Mouse (Mus musculus) MEL (cell line): ENCODE results near the gene Flnb. TPM values are rescaled to one million over a fixed set of nuclear protein-coding genes. Genes with fewer than 3 reads are reported as not detected.

Experiments used
- DNase-seq: peaks from one replicate; pipeline ENCODE4 v3.0.0; 2011; ENCODE audit warnings: low read depth, low spot score
- H3K27ac ChIP-seq: 2 replicates; pipeline ENCODE4 v1.5.1; 2012; ENCODE audit warnings: low read depth, mild to moderate bottlenecking, control low read depth, low read length, moderate library complexity; ENCODE audit not compliant: control insufficient read depth
- H3K27me3 ChIP-seq, 2 experiments: fragments of 150-350 bp in 1 of 2; sonication (generic) in 1 of 2; 2 replicates each; pipeline ENCODE4 v1.6.1; 2012; ENCODE audit warnings: low read length in 2 of 2, mild to moderate bottlenecking in 2 of 2, improper control_type of control experiment in 1 of 2, moderate library complexity in 1 of 2; ENCODE audit not compliant: insufficient read depth in 2 of 2, control insufficient read depth in 1 of 2
- H3K36me3 ChIP-seq, 2 experiments: 2 replicates each; pipeline ENCODE4 v1.6.1; 2012 to 2014; ENCODE audit warnings: low read length in 2 of 2, improper control_type of control experiment in 1 of 2, inconsistent platforms in 1 of 2, mild to moderate bottlenecking in 1 of 2; ENCODE audit not compliant: insufficient read depth in 2 of 2, control insufficient read depth in 1 of 2
- H3K4me1 ChIP-seq, 2 experiments: fragments of 150-350 bp in 1 of 2; sonication (generic) in 1 of 2; 2 replicates each; pipeline ENCODE4 v1.6.1; 2012; ENCODE audit warnings: low read length in 2 of 2, improper control_type of control experiment in 1 of 2, mild to moderate bottlenecking in 1 of 2; ENCODE audit not compliant: insufficient read depth in 2 of 2, control insufficient read depth in 1 of 2
- H3K4me3 ChIP-seq, 2 experiments: fragments of 150-350 bp in 1 of 2; sonication (generic) in 1 of 2; 2 replicates each; pipeline ENCODE4 v1.5.1; 2012; ENCODE audit warnings: low read depth in 2 of 2, low read length in 2 of 2, mild to moderate bottlenecking in 2 of 2, moderate library complexity in 2 of 2, control low read depth in 1 of 2, improper control_type of control experiment in 1 of 2; ENCODE audit not compliant: control insufficient read depth in 1 of 2, insufficient read depth in 1 of 2
- H3K79me2 ChIP-seq: 2 replicates; pipeline ENCODE4 v1.6.1; 2012; ENCODE audit warnings: mild to moderate bottlenecking, low read length, moderate library complexity; ENCODE audit not compliant: control insufficient read depth, poor library complexity, insufficient read depth
- H3K9ac ChIP-seq: 2 replicates; pipeline ENCODE4 v1.6.1; 2012; ENCODE audit warnings: low read depth, mild to moderate bottlenecking, control low read depth, low read length, moderate library complexity; ENCODE audit not compliant: control insufficient read depth, poor library complexity, severe bottlenecking
- H3K9me3 ChIP-seq: fragments of 150-350 bp; sonication (generic); replicated peaks from 2 replicates; pipeline ENCODE4 v1.6.1; 2012; ENCODE audit warnings: mild to moderate bottlenecking, low read length, improper control_type of control experiment, moderate library complexity; ENCODE audit not compliant: insufficient read depth
- BHLHE40 ChIP-seq: IDR thresholded peaks from 2 replicates; pipeline ENCODE4 v1.6.1; 2012; ENCODE audit warnings: low read depth, mild to moderate bottlenecking, inconsistent platforms, low read length, improper control_type of control experiment, borderline replicate concordance
- CTCF ChIP-seq, 3 experiments: IDR thresholded peaks in 2 of 3; conservative IDR thresholded peaks in 1 of 3; 2 replicates each; pipeline ENCODE4 v1.5.1; 2011 to 2012; ENCODE audit warnings: low read length in 3 of 3, low read depth in 2 of 3, mild to moderate bottlenecking in 2 of 3, improper control_type of control experiment in 1 of 3, inconsistent platforms in 1 of 3, mixed read lengths in 1 of 3, moderate library complexity in 1 of 3; ENCODE audit not compliant: control insufficient read depth in 1 of 3, insufficient read depth in 1 of 3, poor library complexity in 1 of 3, severe bottlenecking in 1 of 3
- E2F4 ChIP-seq: IDR thresholded peaks from 2 replicates; pipeline ENCODE4 v1.6.1; 2011; ENCODE audit warnings: low read depth, low read length, improper control_type of control experiment, borderline replicate concordance
- ELF1 ChIP-seq: IDR thresholded peaks from 2 replicates; pipeline ENCODE4 v1.6.1; 2014; ENCODE audit warnings: low read depth, mild to moderate bottlenecking, inconsistent platforms, low read length, improper control_type of control experiment, moderate library complexity
- EP300 ChIP-seq, 2 experiments: IDR thresholded peaks; 2 replicates each; pipeline ENCODE4 v1.6.1; 2011; ENCODE audit warnings: improper control_type of control experiment in 2 of 2, low read length in 2 of 2, low read depth in 1 of 2, mild to moderate bottlenecking in 1 of 2
- ETS1 ChIP-seq: IDR thresholded peaks from 2 replicates; pipeline ENCODE4 v1.6.1; 2012; ENCODE audit warnings: low read depth, mild to moderate bottlenecking, inconsistent platforms, low read length, improper control_type of control experiment, moderate library complexity
- GABPA ChIP-seq: IDR thresholded peaks from 2 replicates; pipeline ENCODE4 v1.6.1; 2012; ENCODE audit warnings: low read depth, mild to moderate bottlenecking, inconsistent platforms, low read length, improper control_type of control experiment, moderate library complexity
- GATA1 ChIP-seq: IDR thresholded peaks from 2 replicates; pipeline ENCODE4 v1.6.1; 2011; ENCODE audit warnings: low read depth, low read length, improper control_type of control experiment
- JUND ChIP-seq: IDR thresholded peaks from 2 replicates; pipeline ENCODE4 v1.6.1; 2011; ENCODE audit warnings: low read depth, mild to moderate bottlenecking, improper control_type of control experiment, low read length
- MAFK ChIP-seq: IDR thresholded peaks from 2 replicates; pipeline ENCODE4 v1.6.1; 2011; ENCODE audit warnings: low read depth, mild to moderate bottlenecking, low read length, improper control_type of control experiment, borderline replicate concordance
- MEF2A ChIP-seq: IDR thresholded peaks from 2 replicates; pipeline ENCODE4 v1.6.1; 2014; ENCODE audit warnings: low read depth, mild to moderate bottlenecking, inconsistent platforms, low read length, improper control_type of control experiment; ENCODE audit not compliant: poor library complexity, insufficient replicate concordance, severe bottlenecking; ENCODE audit errors: extremely low read depth
- MXI1 ChIP-seq: IDR thresholded peaks from 2 replicates; pipeline ENCODE4 v1.6.1; 2011; ENCODE audit warnings: mild to moderate bottlenecking, low read depth, low read length, improper control_type of control experiment
- MYB ChIP-seq: IDR thresholded peaks from 2 replicates; pipeline ENCODE4 v1.6.1; 2011; ENCODE audit warnings: mild to moderate bottlenecking, low read depth, low read length, improper control_type of control experiment
- MYC ChIP-seq: IDR thresholded peaks from 2 replicates; pipeline ENCODE4 v1.6.1; 2011; ENCODE audit warnings: low read depth, mild to moderate bottlenecking, low read length, improper control_type of control experiment, moderate library complexity
- NELFE ChIP-seq: IDR thresholded peaks from 2 replicates; pipeline ENCODE4 v1.6.1; 2011; ENCODE audit warnings: low read depth, low read length, improper control_type of control experiment
- NRF1 ChIP-seq: IDR thresholded peaks from 2 replicates; pipeline ENCODE4 v1.6.1; 2014; ENCODE audit warnings: low read depth, mild to moderate bottlenecking, inconsistent platforms, low read length, improper control_type of control experiment, moderate library complexity; ENCODE audit not compliant: poor library complexity, insufficient read depth, severe bottlenecking
- POLR2AphosphoS2 ChIP-seq: IDR thresholded peaks from 2 replicates; pipeline ENCODE4 v1.6.1; 2011; ENCODE audit warnings: low read length, improper control_type of control experiment
- POLR2AphosphoS5 ChIP-seq: IDR thresholded peaks from 2 replicates; pipeline ENCODE4 v1.6.1; 2012; ENCODE audit warnings: low read depth, borderline replicate concordance, mild to moderate bottlenecking, inconsistent platforms, low read length, moderate library complexity, mixed read lengths
- RAD21 ChIP-seq: IDR thresholded peaks from 2 replicates; pipeline ENCODE4 v1.6.1; 2011; ENCODE audit warnings: mild to moderate bottlenecking, low read depth, low read length, improper control_type of control experiment
- SIN3A ChIP-seq: IDR thresholded peaks from 2 replicates; pipeline ENCODE4 v1.6.1; 2012; ENCODE audit warnings: low read length, improper control_type of control experiment, inconsistent platforms
- SMC3 ChIP-seq: IDR thresholded peaks from 2 replicates; pipeline ENCODE4 v1.6.1; 2011; ENCODE audit warnings: low read depth, low read length, improper control_type of control experiment
- TBP ChIP-seq: IDR thresholded peaks from 2 replicates; pipeline ENCODE4 v1.8.0; 2011; ENCODE audit warnings: low read depth, low read length, improper control_type of control experiment
- UBTF ChIP-seq: IDR thresholded peaks from 2 replicates; pipeline ENCODE4 v1.6.1; 2012; ENCODE audit warnings: low read depth, mild to moderate bottlenecking, inconsistent platforms, low read length, improper control_type of control experiment, moderate library complexity, borderline replicate concordance; ENCODE audit not compliant: insufficient read depth
- USF1 ChIP-seq: IDR thresholded peaks from 2 replicates; pipeline ENCODE4 v1.6.1; 2014; ENCODE audit warnings: low read depth, mild to moderate bottlenecking, inconsistent platforms, low read length, improper control_type of control experiment, moderate library complexity
- ZC3H11A ChIP-seq: IDR thresholded peaks from 2 replicates; pipeline ENCODE4 v1.6.1; 2012; ENCODE audit warnings: low read depth, mild to moderate bottlenecking, inconsistent platforms, low read length, improper control_type of control experiment
- ZKSCAN1 ChIP-seq: IDR thresholded peaks from 2 replicates; pipeline ENCODE4 v1.6.1; 2012; ENCODE audit warnings: low read depth, mild to moderate bottlenecking, inconsistent platforms, low read length, improper control_type of control experiment, moderate library complexity
- ZMIZ1 ChIP-seq: IDR thresholded peaks from 2 replicates; pipeline ENCODE4 v1.6.1; 2012; ENCODE audit warnings: low read depth, mild to moderate bottlenecking, inconsistent platforms, low read length, improper control_type of control experiment, moderate library complexity
- ZNF384 ChIP-seq: IDR thresholded peaks from 2 replicates; pipeline ENCODE4 v1.6.1; 2012; ENCODE audit warnings: low read depth, mild to moderate bottlenecking, inconsistent platforms, low read length, improper control_type of control experiment
- polyA plus RNA-seq, 2 experiments: library from polyadenylated mRNA; stranded (reverse) in 1 of 2; unstranded in 1 of 2; fragments of >175 nt in 1 of 2; fragments of >200 nt in 1 of 2; gene quantifications; 2 replicates each; pipeline versions ENCODE4 v1.2.1 to v1.2.4; 2012; ENCODE audit warnings: low replicate concordance in 2 of 2, low read depth in 1 of 2; ENCODE audit not compliant: insufficient read length in 2 of 2, insufficient read depth in 1 of 2, missing spikeins in 1 of 2
- total RNA-seq: library from RNA; depleted of rRNA; stranded (reverse); fragments of 300-350 nt; gene quantifications from 2 replicates; pipeline ENCODE4 v1.2.3, GENCODE M21; 2012

The Flnb gene
- total and polyA plus RNA-seq, 3 experiments = 1.0 to 3.1 TPM; not detected in 1

DNA sequence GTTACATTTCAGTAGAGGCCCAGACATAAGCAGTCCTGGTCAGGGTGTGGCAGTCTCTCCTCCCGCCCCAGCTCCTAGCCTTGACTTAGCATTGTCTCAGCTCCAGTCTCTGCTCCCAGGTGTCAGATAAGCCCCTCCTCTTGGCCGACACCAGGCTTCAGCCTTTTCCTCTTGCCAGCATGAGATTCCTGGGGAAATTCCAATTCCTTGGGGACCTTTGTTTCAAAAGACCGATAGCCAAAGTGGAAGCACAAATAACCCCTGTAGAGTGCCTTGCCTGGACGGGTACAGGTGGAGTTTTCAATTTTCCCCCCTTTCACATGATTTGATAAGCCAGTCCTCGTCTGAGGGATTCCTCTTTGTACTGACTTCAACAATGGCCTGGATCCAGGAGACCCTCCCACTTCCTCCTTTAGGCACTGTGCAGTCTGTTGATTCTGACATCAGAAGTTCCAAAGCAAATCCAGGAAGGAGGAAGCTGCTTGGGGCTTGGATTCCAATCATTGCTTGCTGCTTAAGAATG, 33.8 kb downstream of the Flnb start:
- Histone ChIP-seq H3K36me3 (0 out of 4 replicates have a peak, but pooled peaks cover 0 to 3% of the 10 kb centered on the region in 2 experiments), H3K4me1 (no peaks in the 10 kb centered on the region), H3K27ac (no peak overlapping the region), H3K9me3 (no peaks in the 10 kb centered on the region), H3K27me3 (peaks cover 3 to 5% of the 10 kb centered on the region in 2 experiments; a peak in 2 of 4 replicates), H3K79me2 (no peaks in the 10 kb centered on the region), H3K9ac (no peak overlapping the region)
- DNase-seq = peak; percentile 12
- TF ChIP-seq SIN3A (no peak), MYC (no peak), NELFE (no peak), ZC3H11A (no peak), NRF1 (no peak), POLR2AphosphoS2 (no peak), ZMIZ1 (no peak), BHLHE40 (no peak), TBP (no peak), ZNF384 (no peak), E2F4 (no peak), EP300 (IDR thresholded peaks at IDR 0.05; ENCODE audit: low read depth in 1 of 2, low read length in 2 of 2) (no peak), ELF1 (no peak), GABPA (no peak), UBTF (no peak)
- TF ChIP-seq, all 39 proteins: peak for 0
- no peak overlapping the region for H3K4me3 ChIP-seq

DNA sequence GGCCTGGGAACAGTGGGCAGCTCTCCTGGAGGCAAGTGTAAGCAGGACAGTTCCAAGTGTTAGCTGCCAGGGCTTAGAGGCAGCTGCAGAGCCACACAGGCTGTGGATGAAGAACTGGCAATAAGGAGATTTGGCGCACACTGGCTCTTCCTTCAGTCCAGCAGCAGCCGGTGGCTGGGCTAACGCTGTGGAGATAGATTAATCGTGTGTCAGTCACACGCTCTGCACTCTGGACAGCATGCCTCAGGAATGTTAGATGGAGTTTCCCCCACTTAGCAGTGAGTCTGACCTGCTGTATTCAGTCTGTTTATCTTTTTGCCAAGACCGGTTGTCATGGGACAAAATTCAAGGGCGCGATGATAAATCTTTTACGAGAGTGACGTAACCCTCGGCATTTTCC, 35.9 kb downstream of the Flnb start:
- Histone ChIP-seq H3K4me3 (no peak overlapping the region), H3K4me1 (no peaks in the 10 kb centered on the region), H3K79me2 (no peaks in the 10 kb centered on the region), H3K27ac (no peak overlapping the region), H3K9ac (no peak overlapping the region), H3K9me3 (no peaks in the 10 kb centered on the region), H3K27me3 (peaks cover 0 to 5% of the 10 kb centered on the region in 2 experiments; a peak in 2 of 4 replicates), H3K36me3 (0 out of 4 replicates have a peak, but pooled peaks cover 0 to 3% of the 10 kb centered on the region in 2 experiments)
- no peak for DNase-seq
- TF ChIP-seq MEF2A = no peak
- TF ChIP-seq ZC3H11A = no peak
- no peak for TF ChIP-seq ZKSCAN1
- TF ChIP-seq ETS1 = no peak
- TF ChIP-seq ZNF384 = no peak
- no peak for TF ChIP-seq MXI1
- TF ChIP-seq SMC3 = no peak
- no peak for TF ChIP-seq JUND
- no peak for TF ChIP-seq CTCF (IDR thresholded peaks at IDR 0.05 in 2 of 3, conservative IDR thresholded peaks at IDR 0.05 in 1 of 3; ENCODE audit: control insufficient read depth in 1 of 3, insufficient read depth in 1 of 3, low read depth in 2 of 3, low read length in 3 of 3, poor library complexity in 1 of 3, severe bottlenecking in 1 of 3)
- TF ChIP-seq POLR2AphosphoS5 = no peak
- TF ChIP-seq MYB = no peak
- TF ChIP-seq GABPA = no peak
- no peak for TF ChIP-seq USF1
- TF ChIP-seq MAFK = no peak
- TF ChIP-seq GATA1 = no peak
- no peak for TF ChIP-seq NELFE
- no peak for TF ChIP-seq MYC
- TF ChIP-seq ELF1 = no peak
- no peak for TF ChIP-seq RAD21
